Mouse (Mus musculus) layer of hippocampus, adult 11-12 months (tissue): ENCODE measurements around the gene Mta1.
A peak's percentile ranks its signal among the peaks of the same experiment; 100 is the strongest.

Experiments
- DNase-seq: peaks from one replicate; pipeline ENCODE4 v3.0.0; 2022; ENCODE audit warnings: low spot score

The Mta1 gene

DNA sequence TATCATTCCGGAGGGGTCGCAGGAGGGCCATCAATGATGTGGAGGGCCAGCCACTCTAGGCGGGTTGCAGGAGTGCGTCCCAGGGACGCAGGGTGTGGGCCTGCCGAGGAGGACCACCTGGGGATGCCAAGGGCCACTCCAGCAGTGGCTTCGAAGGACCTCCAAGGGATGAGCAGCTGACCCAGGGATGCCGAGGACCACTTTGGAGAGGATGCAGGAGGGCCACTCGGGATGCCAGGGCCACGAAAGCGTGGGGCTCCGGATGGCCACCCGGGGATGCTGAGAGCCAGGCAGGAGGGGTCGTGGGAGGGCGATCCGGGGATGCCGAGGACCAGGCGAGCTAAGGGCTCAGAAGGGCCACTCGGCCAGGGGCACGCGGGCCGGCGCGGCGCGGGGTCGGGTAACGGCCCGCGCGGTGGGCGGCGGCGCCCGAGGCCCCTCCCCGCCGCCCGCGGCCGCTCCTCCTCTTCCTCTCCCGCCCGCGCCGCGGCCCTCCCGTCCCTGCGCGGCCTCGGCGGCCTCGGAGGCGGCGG lies at the start of gene Mta1:
Mta1 (plus strand) TSS at position 530 of the 533 bp plus-strand sequence.
- peak; percentile 50 for DNase-seq

DNA sequence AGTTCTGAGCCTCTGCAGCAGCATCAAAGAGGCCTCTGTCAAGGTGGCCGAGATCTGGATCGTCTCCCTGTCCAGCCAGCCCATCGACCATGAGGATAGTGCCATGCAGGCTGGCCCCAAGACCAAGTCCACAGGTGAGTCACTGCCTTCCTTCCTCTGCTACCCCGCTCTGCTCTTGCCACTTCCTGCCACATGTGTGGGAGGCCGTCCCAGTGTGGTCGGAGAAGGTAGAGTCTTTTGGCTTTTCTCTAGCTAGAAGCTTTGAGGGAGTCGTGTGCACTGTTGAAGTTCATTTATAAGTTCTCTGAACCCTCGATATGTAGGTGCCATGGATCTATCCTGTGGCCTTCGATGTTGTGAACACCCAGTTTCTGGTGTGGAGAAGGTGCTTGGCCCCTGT lies 48.2 kb upstream of the Mta1 start:
- DNase-seq, result no peak

DNA sequence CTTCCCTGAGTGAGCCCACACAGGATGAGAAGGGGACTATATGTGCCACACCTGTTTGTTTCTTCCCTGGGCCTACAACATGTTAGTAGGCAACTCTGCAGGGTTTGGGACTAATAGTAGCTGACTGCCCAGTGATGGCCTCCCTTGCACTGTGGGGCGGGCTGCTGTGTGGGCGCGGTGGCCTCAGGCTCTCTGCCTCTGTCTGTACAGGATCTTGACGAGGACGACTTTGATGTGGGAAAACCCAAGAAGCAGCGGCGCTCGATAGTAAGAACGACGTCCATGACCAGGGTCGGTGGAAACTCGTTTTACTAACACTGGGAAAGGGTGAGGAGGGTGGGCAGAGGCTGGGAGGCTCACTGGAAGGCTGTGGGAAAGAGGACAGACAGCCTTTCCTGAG lies 47.4 kb upstream of the Mta1 start:
- no peak for DNase-seq

DNA sequence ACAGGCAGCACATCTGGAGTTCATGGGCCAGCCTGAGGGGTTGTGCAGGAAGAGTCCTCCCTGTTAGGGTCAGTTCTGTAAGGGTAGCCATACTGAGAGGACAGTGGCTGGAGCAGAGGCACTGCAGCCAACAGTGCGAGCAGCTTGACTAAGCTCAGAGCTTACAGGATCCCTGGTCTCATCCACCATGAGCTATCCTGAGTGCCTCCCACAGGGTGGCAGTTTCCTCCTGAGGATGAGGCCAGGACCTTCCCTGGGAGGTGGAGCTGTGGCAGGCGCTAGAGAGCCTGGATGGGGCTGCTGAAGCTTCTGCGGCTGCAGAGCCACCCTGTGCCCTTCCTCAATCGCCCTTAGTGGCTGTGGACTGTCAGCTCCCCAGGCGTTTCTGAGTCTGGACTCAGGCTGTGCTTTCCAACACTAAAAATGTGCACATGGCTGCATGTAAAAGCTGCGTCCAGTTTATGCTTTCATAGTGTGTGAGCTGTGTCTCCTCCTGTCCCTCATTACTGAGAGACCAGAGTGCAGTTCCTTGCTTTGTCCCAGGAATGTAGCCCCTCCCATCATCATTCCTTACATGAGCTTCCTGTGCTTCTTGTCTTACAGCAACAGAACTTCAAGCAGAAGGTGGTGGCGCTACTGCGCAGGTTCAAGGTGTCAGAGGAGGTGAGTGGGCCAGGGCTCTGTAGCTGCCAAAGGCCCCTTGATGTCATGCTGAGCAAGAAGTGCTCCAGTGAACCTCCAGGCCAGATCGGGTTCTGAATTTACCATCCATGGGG lies 46.3 kb upstream of the Mta1 start:
- no peak for DNase-seq

DNA sequence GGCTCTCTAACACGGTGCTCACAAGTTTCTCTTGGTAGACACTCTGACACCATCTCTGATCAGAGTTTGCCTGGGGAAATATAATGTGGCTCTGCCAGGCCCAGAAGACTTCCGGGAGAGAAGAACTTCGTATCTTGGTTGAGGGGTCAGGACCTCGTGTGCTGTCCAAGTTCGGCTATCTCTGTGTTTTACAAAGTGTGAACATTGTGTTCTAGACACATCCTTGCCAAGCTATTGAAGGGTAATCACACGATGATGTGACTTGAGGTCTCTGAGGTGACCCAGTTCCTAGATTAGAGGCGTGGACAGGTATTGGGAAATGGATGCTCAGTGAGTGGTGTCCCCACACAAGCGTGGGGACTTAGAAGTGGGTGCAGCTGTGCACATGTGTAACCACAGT lies 42.0 kb upstream of the Mta1 start:
- no peak for DNase-seq

DNA sequence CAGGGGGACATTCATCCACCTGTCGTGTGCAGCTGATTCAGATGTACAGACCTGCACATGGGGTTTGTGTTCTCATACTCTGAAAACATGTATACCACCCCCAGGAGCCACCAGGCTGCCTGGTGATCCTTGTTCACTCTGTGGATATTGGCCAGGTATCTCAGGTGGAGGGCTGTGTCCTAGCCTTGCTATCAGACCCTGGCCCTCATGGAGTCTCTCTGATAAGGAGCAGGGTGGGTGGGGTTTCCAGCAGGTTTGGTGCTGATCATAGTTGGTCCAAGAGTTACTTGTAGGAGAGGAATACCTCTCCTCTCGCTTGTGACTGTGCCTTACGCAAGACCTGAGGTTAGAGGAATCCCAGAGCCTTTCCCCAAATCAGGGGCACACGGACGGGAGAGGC lies 37.9 kb upstream of the Mta1 start:
- DNase-seq, result no peak

DNA sequence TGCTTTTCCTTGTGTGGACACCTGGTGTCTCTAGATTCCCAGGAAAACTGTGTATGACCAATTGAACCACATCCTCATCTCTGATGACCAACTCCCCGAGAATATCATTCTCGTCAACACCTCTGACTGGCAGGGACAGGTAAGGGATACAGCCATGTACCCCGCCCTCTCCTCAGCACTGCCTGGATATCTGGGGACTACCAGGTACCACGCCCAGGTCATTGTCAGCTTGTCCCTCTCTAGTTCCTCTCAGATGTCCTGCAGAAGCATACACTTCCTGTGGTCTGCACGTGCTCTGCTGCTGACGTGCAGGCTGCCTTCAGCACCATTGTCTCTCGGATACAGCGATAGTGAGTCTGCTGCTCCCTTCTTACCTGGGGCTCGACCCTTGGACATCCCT lies 36.5 kb upstream of the Mta1 start:
- DNase-seq, result no peak

DNA sequence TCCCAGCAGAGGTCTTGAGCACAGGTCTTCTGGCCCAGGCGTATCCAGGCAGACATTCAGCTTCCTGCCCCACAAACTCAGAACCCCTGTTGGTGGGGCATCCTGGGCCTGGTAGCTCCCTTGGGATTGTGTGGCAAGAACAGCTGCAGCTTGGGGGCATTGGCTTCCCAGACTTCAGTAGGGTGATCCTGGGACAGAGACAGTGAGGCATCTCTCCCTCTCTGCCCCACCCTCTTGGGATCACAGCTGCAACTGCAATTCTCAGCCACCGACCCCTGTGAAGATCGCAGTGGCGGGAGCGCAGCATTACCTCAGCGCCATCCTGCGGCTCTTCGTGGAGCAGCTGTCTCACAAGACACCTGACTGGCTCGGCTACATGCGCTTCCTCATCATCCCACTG lies 35.9 kb upstream of the Mta1 start:
- DNase-seq, result no peak

DNA sequence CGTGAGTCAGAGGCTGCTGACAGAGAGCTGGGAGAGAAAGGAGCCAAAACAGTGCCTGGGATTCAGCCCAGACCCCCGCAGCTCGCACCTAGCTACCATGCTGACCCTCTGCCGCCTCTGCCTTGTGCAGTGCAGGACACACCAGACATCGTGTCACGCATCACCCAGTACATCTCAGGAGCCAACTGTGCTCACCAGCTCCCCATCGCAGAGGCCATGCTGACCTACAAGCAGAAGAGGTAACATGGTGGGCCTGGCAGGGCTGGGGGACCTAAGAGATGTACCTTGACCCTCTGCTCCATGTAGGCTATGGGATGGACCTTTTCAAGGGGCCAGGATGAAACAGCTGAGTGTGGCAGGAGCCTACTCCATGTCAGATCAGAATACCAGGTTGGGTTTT lies 34.4 kb upstream of the Mta1 start:
- no peak for DNase-seq

DNA sequence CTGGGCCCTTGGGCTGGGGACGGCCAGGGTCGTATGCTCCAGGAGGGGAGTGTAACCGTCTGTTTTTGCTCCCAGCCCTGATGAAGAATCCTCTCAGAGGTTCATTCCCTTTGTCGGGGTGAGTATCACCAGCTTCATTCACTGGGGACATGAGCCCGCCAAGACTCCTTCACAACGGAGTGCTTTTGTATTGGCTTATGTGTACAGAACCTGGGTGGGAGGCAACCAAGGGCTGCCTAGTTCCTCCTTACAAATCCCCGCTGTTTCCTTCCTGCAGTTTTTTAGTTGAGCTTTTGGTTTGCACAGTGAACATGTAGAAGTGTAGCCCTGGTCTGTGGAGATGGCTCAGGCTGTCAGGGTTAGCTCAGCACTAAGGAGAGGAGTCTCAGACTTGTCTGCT lies 30.1 kb upstream of the Mta1 start:
- no peak for DNase-seq

DNA sequence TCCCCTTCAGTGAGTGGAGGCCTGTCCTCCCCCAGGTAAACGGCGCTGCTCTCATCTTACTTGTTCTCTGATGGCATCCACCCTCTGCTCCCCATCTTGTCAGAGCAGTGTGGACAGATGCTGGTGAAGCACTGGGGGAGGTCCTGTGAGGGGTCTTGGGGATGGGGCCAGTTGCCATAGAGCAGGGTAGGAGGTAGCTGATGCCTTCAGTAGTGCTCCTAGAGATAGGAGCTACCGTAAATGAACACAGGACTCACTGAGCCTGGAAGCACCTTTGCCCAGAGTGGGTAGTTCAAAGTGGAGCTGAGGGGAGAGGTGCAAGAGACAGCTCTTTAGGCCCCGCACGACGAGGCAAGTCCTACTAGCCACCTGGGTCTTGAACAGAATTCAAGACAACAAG lies 28.7 kb upstream of the Mta1 start:
- DNase-seq, result no peak

DNA sequence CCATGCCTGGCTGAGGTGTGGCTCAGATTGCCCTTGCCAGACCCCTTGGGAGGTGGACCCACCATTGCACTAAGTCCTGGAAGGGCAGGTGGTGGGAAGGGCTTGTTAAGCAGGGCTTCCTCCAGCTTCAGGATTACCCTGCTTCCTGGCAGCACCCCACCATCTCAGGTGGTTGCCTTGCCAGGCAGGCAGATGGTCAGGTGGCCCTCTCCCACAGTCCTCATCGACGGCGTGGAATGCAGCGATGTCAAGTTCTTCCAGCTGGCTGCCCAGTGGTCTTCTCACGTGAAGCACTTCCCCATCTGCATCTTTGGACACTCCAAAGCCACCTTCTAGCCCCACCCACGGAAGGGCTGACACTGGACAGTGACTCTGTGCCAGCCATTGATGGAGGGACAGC lies 26.8 kb upstream of the Mta1 start:
- DNase-seq, result no peak

DNA sequence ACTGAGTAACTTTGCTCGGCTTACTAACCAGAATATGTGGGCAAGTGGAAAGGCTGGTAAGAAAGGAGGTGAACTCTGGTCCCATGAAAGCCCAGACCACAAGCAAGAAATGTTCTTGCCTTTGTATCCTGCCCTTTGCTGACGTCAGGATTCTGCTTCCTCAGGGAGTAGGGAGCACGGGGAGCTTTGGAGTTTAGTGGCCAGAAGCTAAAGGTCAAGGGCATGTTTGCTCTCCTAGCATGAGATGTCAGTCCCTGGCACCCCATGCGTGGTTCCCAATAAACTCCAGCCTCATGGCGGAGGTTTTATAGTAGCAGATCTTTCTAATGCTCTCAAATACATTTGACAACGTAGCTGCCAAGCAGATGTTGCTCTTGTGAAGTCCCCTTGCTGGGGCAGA lies 26.3 kb upstream of the Mta1 start:
- no peak for DNase-seq

DNA sequence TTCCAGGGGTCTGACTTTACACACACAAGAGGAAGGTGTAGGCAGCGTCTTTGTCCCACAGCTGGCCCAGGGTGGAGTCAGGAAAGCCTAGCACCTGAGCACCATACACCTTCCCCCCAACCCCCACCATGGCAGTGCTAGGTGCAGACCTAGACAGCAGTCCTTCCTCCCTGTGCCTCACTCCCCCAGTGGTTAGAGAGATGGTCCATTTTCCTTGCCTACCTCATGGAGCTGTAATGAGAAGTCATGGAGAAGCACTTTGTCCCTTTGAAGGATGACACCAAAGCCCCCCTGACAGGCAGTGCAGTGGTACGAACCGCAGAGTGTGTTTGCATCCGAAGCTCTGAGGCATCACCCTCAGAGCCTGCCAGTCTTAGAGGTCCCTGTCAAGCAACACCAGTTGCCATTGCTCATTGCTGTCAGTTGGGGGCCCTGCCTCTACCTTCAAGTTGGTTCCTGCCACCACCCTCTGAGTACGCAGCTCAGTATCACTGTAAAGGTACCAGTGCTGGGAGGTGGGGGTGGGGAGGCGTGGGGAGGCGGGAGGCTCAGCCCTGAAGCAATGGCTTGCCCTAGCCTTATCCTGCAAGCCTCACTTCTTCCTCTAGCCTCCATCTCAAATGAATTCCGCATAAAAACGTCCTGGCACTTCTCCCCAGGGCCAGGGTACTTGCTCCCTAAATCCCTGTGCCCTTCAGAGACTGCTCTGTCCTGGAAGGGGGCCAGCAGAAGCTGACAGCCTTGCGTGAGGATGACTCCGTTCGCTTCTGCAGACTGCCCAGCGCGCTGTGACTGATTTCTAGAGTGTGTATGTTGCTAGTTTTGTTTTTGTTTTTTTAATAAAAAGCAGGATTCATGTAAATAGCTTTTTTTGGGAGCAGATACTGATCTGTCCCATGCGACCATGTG lies 24.4 kb upstream of the Mta1 start:
- no peak for DNase-seq

DNA sequence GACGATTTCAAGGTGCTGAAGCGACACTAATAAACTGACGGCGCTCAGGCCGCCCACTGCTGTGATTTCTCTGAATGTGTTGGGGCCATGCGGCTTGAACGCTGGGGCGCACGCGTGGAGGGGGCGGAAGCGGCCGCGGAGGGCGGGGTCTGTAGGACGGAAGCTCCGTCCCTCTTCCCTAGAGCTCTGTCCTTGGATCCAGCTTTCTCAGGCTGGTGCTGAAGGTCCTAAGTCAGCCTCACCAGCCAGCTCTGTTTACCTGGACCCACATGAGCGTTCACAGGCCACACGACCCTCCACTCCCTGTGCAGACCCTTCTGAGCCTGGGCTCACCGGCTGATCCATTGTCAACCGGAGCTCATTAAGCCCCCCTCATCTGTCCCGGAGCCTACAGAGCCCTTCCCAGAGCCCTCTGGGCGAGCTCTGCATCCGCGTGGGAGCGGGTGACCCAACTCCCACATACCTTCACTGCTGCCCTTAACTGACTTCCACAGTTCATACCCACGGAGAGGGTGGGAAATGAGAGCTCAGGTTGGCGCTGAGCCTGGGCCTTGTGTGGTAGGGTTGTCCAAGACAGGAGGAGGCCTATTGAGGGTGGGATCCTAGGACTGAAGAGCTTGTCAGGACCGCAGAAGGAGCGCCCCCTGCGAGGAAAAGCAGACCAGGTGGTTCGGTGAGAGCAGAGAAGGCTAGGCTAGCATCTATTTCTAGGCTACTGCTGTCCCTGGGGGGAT lies 23.6 kb upstream of the Mta1 start, which contains the start of gene Tex22:
Tex22 (plus strand) TSS at position 174 of the 734 bp plus-strand sequence.
- peak; percentile 86 for DNase-seq

DNA sequence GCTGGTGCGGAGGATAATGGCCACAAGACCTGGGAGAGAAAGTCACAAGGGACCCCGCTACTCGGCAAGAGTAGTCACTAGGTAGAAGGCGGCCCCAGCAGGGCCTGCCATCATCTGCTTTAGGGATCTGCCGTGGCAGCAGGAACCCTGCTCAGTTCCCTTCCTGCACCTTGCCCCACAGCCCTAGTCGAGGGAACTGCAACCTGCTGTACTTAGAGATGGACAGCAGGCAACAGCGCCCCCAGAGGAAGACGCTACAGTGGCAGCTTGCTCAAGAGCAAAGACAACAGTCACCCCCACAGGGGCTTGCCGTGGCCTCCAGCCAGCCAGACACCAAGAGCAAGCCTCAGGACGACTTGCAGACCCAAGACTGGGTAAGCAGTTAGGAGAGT lies 23.0 kb upstream of the Mta1 start:
- DNase-seq, result peak; percentile 88

DNA sequence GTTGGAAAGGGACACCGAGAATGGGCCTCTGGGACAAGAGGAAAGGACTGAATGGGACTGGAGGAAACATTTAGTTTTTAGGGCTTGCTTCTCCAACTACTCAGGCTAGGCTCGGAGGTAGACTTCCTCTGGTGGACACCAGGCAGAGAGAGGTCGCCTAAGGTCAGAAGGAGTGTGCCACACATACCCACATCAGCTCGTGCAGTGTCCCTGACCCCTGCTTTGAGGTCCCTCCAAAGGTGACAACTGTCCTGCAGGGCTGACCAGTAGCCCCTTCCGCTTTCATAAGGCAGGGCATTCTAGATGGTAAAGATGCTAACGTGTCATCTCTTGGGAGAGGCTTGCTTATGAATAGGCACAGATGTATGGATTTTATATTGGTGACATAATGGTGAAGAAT lies 22.6 kb upstream of the Mta1 start:
- no peak for DNase-seq

DNA sequence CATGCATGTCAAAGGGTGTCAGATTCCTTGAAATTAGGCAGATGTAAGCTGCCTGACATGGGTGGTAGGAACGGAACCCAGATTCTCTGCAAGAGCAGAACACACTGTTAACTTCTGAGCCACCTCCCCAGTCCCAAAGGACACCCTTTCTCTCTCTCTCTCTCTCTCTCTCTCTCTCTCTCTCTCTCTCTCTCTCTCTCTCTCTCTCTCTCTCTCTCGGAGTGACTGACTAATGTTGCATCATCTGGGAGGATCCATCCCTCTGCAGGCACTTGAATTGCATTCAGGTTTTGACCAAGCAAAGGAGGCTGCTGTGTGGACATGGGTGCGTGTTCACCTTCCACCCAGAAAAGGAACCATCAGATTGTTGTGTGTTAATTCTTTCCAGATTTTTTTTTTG lies 10.8 kb upstream of the Mta1 start:
- DNase-seq, result no peak

DNA sequence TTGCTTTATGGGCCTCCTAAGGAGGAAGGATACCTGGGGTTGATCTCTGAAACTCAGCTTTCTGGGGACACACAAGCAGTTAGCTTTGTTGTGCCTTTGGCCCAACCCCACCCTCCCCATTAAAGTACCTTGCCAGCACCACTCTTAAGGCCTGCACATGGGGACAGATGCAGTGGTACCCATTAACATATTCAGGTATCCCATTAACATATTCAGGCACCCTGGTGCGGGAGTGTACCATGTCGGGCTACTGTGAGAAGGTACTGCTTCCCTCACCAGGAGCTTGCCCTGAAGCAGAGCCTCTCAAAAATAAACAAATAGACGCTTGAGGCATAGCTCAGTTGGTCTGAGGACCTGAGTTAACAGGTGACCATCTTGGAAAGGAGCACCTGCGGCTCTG lies 10.1 kb upstream of the Mta1 start:
- no peak for DNase-seq

DNA sequence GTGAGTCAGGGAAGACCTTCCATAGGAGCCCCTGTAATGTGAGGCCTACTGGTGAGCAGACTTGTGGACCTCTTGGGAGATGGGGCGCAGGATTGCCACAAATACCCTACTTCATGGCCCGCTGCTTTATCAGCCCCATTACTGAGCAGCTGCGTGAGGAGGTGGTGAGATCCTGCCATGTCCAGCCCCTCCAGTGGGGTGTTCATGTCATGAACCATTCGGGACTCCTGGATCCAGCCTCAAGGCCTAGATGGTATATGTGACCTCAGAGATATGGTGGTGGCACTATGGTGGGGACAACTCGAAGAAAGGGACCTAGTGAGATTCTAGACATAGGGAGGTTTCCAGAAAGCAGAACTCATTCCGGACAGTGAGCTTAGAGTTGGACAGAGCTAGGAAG lies 9.0 kb upstream of the Mta1 start:
- DNase-seq, result no peak

DNA sequence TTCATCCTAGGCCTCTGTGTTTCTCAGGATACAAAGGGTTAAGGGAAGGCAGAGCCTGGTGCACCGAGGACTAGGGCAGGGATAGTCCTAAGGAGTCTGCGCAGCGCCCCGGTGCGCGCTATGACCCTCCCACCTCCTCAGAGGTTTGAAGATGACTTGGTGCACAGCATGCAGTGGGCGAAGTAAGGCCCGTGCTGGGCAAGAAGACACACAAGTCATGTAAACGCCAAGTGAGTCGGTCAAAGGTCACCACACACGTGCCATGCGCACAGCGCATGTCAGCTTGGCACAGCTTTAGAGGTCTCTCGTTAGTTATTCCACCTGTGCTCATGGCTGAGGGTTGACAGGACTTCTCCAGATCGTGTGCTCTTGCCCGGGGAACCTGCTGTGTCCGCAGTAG lies 8.0 kb upstream of the Mta1 start:
- no peak for DNase-seq

DNA sequence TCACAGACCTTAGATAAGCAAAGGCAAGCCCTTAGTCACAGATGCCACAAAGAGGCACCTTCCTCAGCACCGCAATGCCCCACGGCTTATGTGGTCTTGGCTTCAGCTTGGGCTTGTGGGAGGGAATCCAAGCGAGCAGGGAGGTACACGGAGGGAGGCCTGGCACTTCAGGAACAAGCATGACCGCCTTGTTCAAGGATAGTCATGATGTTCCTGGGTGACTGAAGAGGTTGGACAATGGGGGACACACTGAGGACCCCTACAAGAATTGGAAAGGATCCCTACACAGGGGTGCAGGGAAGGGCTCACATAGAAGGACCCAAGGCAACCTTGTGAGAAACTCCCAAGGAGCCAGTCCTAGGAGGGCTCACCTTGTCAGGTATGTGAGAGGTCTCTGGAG lies 1.0 kb upstream of the Mta1 start:
- DNase-seq, result no peak
